Mouse (Mus musculus) liver, embryonic 14.5 days (tissue): ENCODE measurements at regions not wholly inside any gene's neighbourhood (a gene's known extent, or its start where the extent isn't known, plus 50 kb on each side); places are given as distances from the start of the nearest gene placed in this dataset.

Experiments
- ATAC-seq: fragments of 200-750 bp; cut with Nextera tagmentation; 2 replicates; pipeline ENCODE4 v1.8.0; 2017; ENCODE audit warnings: moderate number of reproducible peaks, mild to moderate bottlenecking, moderate library complexity; ENCODE audit not compliant: insufficient read depth
- DNase-seq, 3 experiments: peaks; one replicate each; pipeline ENCODE4 v3.0.0-alpha.2; 2012 to 2013; ENCODE audit warnings: low read depth in 3 of 3, low spot score in 3 of 3
- H3K27ac ChIP-seq: fragments of 300-500 bp; sonication (generic); 2 replicates; pipeline ENCODE4 v1.5.1; 2014; ENCODE audit warnings: moderate library complexity, mild to moderate bottlenecking, control low read depth, inconsistent platforms
- H3K27me3 ChIP-seq: fragments of 300-500 bp; sonication (generic); 2 replicates; pipeline ENCODE4 v1.6.1; 2014; ENCODE audit warnings: mild to moderate bottlenecking, low read length, moderate library complexity; ENCODE audit not compliant: control insufficient read depth, insufficient read depth
- H3K36me3 ChIP-seq: fragments of 300-500 bp; sonication (generic); replicated peaks from 2 replicates; pipeline ENCODE4 v1.6.1; 2014; ENCODE audit warnings: low read depth; ENCODE audit not compliant: control insufficient read depth, insufficient read depth
- H3K4me1 ChIP-seq, 2 experiments: fragments of 200-500 bp in 1 of 2; fragments of 300-500 bp in 1 of 2; sonication (generic) in 1 of 2; replicated peaks; 2 replicates each; pipeline ENCODE4 v1.6.1; 2012 to 2014; ENCODE audit warnings: antibody characterized with exemption in 1 of 2, inconsistent platforms in 1 of 2, low read length in 1 of 2; ENCODE audit not compliant: control insufficient read depth in 2 of 2, insufficient read depth in 2 of 2
- H3K4me2 ChIP-seq: fragments of 300-500 bp; sonication (generic); 2 replicates; pipeline ENCODE4 v1.6.1; 2014; ENCODE audit warnings: low read depth, mild to moderate bottlenecking, control low read depth, moderate library complexity
- H3K4me3 ChIP-seq, 2 experiments: fragments of 200-500 bp in 1 of 2; fragments of 300-500 bp in 1 of 2; sonication (generic) in 1 of 2; 2 replicates each; pipeline ENCODE4 v1.5.1; 2012 to 2014; ENCODE audit warnings: low read depth in 2 of 2, low read length in 2 of 2, mild to moderate bottlenecking in 2 of 2, control low read depth in 1 of 2, inconsistent platforms in 1 of 2, moderate library complexity in 1 of 2; ENCODE audit not compliant: insufficient read depth in 1 of 2
- H3K9ac ChIP-seq: fragments of 300-500 bp; sonication (generic); replicated peaks from 2 replicates; pipeline ENCODE4 v1.6.1; 2014; ENCODE audit warnings: mild to moderate bottlenecking, control low read depth, moderate library complexity
- H3K9me3 ChIP-seq: fragments of 300-500 bp; sonication (generic); 2 replicates; pipeline ENCODE4 v1.6.1; 2016; ENCODE audit warnings: low read length, mixed read lengths; ENCODE audit not compliant: control insufficient read depth
- CTCF ChIP-seq: IDR thresholded peaks from 2 replicates; pipeline ENCODE4 v1.5.1; 2016; ENCODE audit warnings: antibody characterized with exemption, low read depth, control low read depth
- EP300 ChIP-seq: IDR thresholded peaks from 2 replicates; pipeline ENCODE4 v1.6.1; 2016; ENCODE audit warnings: antibody characterized with exemption, low read depth
- WGBS: fragments of 180-500 bp; shearing (Covaris S2); extraction: QIAGEN DNeasy Blood & Tissue Kit; methylation state at CpG from one replicate; pipeline ENCODE4 v1.1.7; 2014; ENCODE audit not compliant: insufficient replicate concordance; 5-methylcytosine and 5-hydroxymethylcytosine counted together

DNA sequence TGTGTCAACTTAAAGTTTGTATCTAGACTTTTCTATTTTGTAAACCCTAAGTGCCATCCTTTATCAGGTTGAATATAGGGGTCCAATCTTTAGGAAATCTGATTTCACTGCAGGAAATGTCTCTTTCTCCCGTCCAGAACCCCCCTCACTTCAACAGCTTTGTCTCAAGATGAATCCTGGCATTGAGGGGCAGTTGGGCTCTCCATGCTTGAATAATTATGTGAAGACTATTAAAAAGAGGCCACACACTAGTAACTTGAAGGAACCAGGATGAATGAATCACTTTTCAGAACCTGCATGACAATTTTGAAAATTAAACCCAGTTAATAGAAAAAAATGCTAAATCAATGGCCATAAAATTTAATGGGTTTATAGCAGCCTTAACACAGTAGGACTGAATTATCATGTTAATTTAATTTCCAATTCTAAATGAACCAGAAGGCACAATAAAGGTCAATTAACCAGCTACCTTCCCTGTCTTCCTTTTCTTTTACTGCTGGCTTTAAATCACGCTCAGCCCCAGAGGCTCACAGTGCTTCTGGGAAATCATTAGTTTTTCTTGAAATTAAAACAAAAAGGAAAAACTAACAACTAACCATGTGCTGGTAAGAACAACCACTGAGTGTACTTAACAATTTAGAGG, 185.3 kb upstream of the Fam92a start:
- TF ChIP-seq EP300 (no peak), CTCF (no peak)
- WGBS, result 49% methylated on average over 2 of the region's 2 CpGs

DNA sequence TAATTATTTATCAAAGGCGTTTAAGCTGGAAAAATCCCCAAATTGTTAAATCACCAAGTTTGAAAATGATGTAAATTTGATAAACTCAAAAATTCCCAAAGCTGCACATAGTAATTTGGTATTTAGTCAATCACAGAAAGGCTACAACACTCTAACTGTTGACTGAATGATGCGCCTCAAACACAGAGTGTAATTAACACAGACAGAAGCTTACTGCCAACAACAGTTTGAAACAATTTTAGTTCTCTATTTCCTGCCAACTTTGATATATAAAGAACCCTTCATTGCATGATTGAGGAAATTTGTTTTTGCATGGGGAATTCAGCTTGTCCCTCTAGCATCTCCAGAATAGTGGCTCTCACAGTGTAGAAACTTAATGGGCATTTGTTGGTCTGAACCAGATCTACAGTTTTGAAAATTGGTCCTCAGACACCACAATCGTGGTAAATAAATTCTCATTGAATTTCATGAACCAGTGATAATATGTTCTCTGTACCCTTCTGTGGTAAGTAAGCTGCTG, 181.6 kb upstream of the Fam92a start:
- WGBS, result 46% methylated on average over 3 of the region's 3 CpGs

More for the DNA sequence above, 185.3 kb upstream of the Fam92a start:
- H3K36me3 ChIP-seq, result no peaks in the 10 kb centered on the region
- H3K4me2 ChIP-seq, result no peak overlapping the region
- H3K4me3 ChIP-seq, result no peak overlapping the region
- H3K9ac ChIP-seq, result no peak overlapping the region
- DNase-seq (no peak), ATAC-seq (no peak)
- H3K9me3 ChIP-seq, result no peaks in the 10 kb centered on the region
- no peaks in the 10 kb centered on the region for H3K4me1 ChIP-seq
- H3K27ac ChIP-seq, result no peak overlapping the region
- no peaks in the 10 kb centered on the region for H3K27me3 ChIP-seq

DNA sequence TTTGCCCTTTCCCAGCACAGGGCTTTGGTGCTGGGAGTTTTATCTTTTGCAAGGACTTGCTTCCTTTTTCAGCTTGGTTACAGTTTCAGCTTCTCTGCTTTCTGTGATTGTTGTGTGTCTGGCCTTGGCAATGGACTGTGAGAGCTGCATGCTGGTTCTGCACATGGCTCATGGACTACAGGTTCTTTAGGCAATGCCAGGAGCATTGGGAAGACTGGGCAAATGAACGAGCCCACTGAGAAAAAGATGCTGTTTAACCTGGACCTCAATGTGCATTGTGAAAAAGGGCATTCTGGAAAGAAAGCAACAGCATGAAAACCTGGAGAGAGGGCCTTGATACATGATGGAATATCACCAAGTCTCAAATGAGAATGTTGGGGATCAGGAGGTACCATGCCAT, 167.4 kb upstream of the Fam92a start:
- TF ChIP-seq CTCF, result no peak
- no peak for TF ChIP-seq EP300
- H3K27ac ChIP-seq, result no peak overlapping the region
- ATAC-seq (no peak), DNase-seq (no peak)
- no peak overlapping the region for H3K4me2 ChIP-seq
- no peaks in the 10 kb centered on the region for H3K36me3 ChIP-seq
- H3K9ac ChIP-seq, result no peak overlapping the region
- H3K4me1 ChIP-seq, result no peaks in the 10 kb centered on the region
- no peaks in the 10 kb centered on the region for H3K27me3 ChIP-seq
- no peak overlapping the region for H3K4me3 ChIP-seq
- WGBS, result 39% methylated on average over 1 of the region's 1 CpGs
- no peaks in the 10 kb centered on the region for H3K9me3 ChIP-seq

More for the DNA sequence above, 181.6 kb upstream of the Fam92a start:
- TF ChIP-seq CTCF (no peak), EP300 (no peak)
- no peak overlapping the region for H3K27ac ChIP-seq
- no peaks in the 10 kb centered on the region for H3K4me1 ChIP-seq
- ATAC-seq, result no peak
- H3K9me3 ChIP-seq, result no peaks in the 10 kb centered on the region
- H3K4me3 ChIP-seq, result no peak overlapping the region
- no peaks in the 10 kb centered on the region for H3K27me3 ChIP-seq
- no peak overlapping the region for H3K4me2 ChIP-seq
- no peak for DNase-seq
- no peak overlapping the region for H3K9ac ChIP-seq
- no peaks in the 10 kb centered on the region for H3K36me3 ChIP-seq

DNA sequence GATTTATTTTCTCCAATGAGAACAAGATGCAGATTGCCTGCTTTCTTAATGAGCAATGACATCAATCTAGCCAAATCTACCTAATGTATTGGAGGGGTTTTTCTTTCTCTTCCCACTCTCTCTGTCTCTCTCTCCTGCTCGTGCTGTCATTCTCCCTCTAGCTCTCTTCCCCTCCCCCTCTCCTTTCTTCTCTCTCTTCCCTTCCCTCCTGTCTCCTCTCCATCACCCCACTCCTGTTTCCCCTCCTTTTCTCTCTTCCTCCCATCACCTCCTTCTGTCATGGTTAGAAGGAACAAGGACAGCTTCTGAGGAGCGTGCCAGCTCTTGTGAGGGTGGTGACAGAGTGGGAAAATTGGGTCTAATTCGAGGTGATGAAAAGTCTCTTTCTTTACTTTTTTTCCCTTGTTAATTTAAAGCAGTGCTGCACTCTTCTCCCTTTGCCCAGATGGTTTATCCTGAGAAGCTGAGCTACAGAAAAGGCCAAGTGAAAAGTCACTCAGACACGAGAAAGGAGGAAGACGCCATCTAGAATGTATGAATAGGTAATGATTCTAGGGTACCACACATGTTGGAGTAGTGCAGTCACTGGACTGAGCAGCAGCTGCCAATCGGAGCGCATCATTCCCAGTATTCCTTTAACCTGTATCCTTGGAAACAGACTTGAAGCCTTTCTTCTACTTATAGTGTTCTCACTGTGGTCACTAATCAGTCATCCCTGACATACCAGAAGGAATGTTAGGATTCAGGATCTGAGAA, 163.2 kb upstream of the Fam92a start:
- Histone ChIP-seq H3K36me3 (no peaks in the 10 kb centered on the region), H3K4me3 (no peak overlapping the region), H3K9ac (no peak overlapping the region), H3K27ac (no peak overlapping the region), H3K27me3 (no peaks in the 10 kb centered on the region), H3K9me3 (no peaks in the 10 kb centered on the region), H3K4me1 (no peaks in the 10 kb centered on the region), H3K4me2 (no peak overlapping the region)
- DNase-seq (no peak), ATAC-seq (no peak)
- WGBS, result 64% methylated on average over 7 of the region's 7 CpGs
- TF ChIP-seq EP300 (no peak), CTCF (no peak)

DNA sequence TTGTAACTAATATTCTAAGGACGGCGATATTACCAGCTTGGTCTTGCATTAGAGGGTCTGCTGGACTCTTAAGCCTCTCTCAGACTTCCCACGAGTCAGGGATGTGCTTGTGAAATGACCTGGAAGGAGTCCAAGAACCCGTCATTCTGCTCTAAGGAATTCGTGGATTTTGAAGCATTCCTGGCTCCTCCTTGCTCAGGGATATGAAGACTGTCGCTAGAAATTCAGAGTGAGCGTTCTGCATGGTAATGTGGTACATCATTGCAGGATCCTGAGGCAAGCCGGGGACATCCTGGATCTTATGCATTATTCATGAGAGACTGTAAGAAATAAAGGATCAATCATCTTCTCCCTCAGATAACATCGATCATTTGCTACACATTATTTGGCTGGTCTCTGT, 162.6 kb upstream of the Fam92a start:
- no peaks in the 10 kb centered on the region for H3K9me3 ChIP-seq
- WGBS, result 55% methylated on average over 9 of the region's 9 CpGs
- H3K4me2 ChIP-seq, result no peak overlapping the region
- no peaks in the 10 kb centered on the region for H3K36me3 ChIP-seq
- no peak for TF ChIP-seq EP300
- TF ChIP-seq CTCF, result no peak
- H3K4me1 ChIP-seq, result no peaks in the 10 kb centered on the region
- ATAC-seq, result no peak
- H3K27me3 ChIP-seq, result no peaks in the 10 kb centered on the region
- H3K9ac ChIP-seq, result no peak overlapping the region
- DNase-seq, result no peak
- no peak overlapping the region for H3K27ac ChIP-seq
- H3K4me3 ChIP-seq, result no peak overlapping the region
